Mouse (Mus musculus) forebrain, embryonic 13.5 days (tissue): ENCODE results near the gene Abcg8. TPM values are rescaled to one million over a fixed set of nuclear protein-coding genes. Genes with fewer than 3 reads are reported as not detected.

ENCODE experiments used
- ATAC-seq: fragments of 200-750 bp; cut with Nextera tagmentation; 2 replicates; pipeline ENCODE4 v1.8.0; 2017
- H3K27ac ChIP-seq: fragments of 300-500 bp; sonication (generic); 2 replicates; pipeline ENCODE4 v1.5.1; 2015; ENCODE audit warnings: inconsistent platforms, mild to moderate bottlenecking, moderate library complexity
- H3K27me3 ChIP-seq: fragments of 300-500 bp; sonication (generic); 2 replicates; pipeline ENCODE4 v1.6.1; 2015; ENCODE audit warnings: mild to moderate bottlenecking, inconsistent platforms
- H3K36me3 ChIP-seq: fragments of 300-500 bp; sonication (generic); 2 replicates; pipeline ENCODE4 v1.6.1; 2015; ENCODE audit warnings: mild to moderate bottlenecking, inconsistent platforms; ENCODE audit not compliant: poor library complexity, severe bottlenecking
- H3K4me1 ChIP-seq: fragments of 300-500 bp; sonication (generic); 2 replicates; pipeline ENCODE4 v1.6.1; 2015; ENCODE audit warnings: inconsistent platforms
- H3K4me2 ChIP-seq: fragments of 300-500 bp; sonication (generic); 2 replicates; pipeline ENCODE4 v1.6.1; 2015; ENCODE audit warnings: inconsistent platforms, mild to moderate bottlenecking, moderate library complexity
- H3K4me3 ChIP-seq: fragments of 300-500 bp; sonication (generic); 2 replicates; pipeline ENCODE4 v1.5.1; 2015; ENCODE audit warnings: mild to moderate bottlenecking, inconsistent platforms
- H3K9ac ChIP-seq: fragments of 300-500 bp; sonication (generic); 2 replicates; pipeline ENCODE4 v1.6.1; 2015; ENCODE audit warnings: mild to moderate bottlenecking, inconsistent platforms
- H3K9me3 ChIP-seq: fragments of 300-500 bp; sonication (generic); replicated peaks from 2 replicates; pipeline ENCODE4 v1.6.1; 2016; ENCODE audit warnings: inconsistent platforms
- WGBS: fragments of 180-500 bp; shearing (Covaris S2); methylation state at CpG from one replicate; pipeline ENCODE4 v1.1.7; 2015; 5-methylcytosine and 5-hydroxymethylcytosine counted together
- polyA plus RNA-seq: library from polyadenylated mRNA; unstranded; fragments of >200 nt; fragmentation: Nextera tagmentation; extraction: Ambion mirVana; gene quantifications from 2 replicates; pipeline ENCODE4 v1.2.1, GENCODE M21; 2015

Gene Abcg8
- polyA plus RNA-seq, 1 experiment from 2014 or later, result 0.09 TPM

GRCm38 (mm10) chr17:84645119-84645518 lies 31.0 kb upstream of the Abcg8 start:
- Histone ChIP-seq H3K4me1 (peaks cover 20% of the 10 kb centered on the region), H3K27ac (no peak overlapping the region), H3K9ac (no peak overlapping the region), H3K9me3 (no peaks in the 10 kb centered on the region), H3K27me3 (no peaks in the 10 kb centered on the region), H3K4me3 (no peak overlapping the region), H3K36me3 (no peaks in the 10 kb centered on the region), H3K4me2 (no peak overlapping the region)
- 14% methylated on average over 9 of the region's 9 CpGs for WGBS
- no peak for ATAC-seq

DNA sequence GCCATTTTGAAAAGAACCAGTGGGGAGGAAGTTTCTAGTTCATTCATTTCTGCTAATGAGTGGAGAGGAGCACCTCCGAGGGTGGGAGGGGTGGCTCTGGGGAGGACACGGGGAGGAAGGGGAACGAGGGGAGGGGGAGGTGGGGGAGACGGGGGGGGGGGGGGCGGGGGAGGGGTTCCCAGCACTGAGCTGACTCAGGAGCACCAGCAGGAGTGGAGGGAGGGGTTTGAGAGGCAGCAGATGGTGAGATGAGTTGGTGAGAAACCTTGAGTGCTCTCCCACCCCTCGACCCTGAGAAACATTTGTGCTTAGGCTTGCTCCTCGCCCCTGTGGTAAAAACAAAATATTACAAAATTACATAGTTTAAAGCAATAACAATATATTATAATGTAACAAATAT lies 30.2 kb upstream of the Abcg8 start:
- Histone ChIP-seq H3K4me3 (no peak overlapping the region), H3K9ac (no peak overlapping the region), H3K9me3 (no peaks in the 10 kb centered on the region), H3K4me1 (peaks cover 20% of the 10 kb centered on the region), H3K27me3 (no peaks in the 10 kb centered on the region), H3K4me2 (no peak overlapping the region), H3K27ac (no peak overlapping the region), H3K36me3 (no peaks in the 10 kb centered on the region)
- no peak for ATAC-seq
- WGBS, result 25% methylated on average over 3 of the region's 7 CpGs

DNA sequence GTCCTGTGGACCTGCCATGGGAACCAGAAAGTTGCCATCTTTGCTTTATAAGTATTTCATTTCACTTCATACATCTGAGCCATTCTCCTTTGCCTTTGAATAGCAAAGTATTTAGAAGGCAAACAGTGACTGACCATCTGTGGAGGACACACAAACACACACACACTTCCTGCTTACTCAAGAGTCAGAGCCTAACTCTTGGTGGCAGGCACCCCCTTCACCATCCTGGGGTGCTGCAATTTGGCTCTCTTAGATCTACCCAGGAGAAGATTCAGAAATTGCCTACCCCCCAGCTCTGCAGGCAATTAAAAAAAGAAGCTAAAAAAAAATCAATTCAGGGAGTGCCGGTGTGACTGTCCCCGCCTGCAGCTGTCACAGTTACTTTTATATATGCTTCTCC lies 29.6 kb upstream of the Abcg8 start:
- H3K27me3 ChIP-seq, result no peaks in the 10 kb centered on the region
- H3K4me1 ChIP-seq, result peaks cover 20% of the 10 kb centered on the region
- 53% methylated on average over 2 of the region's 2 CpGs for WGBS
- no peak for ATAC-seq
- no peak overlapping the region for H3K9ac ChIP-seq
- no peaks in the 10 kb centered on the region for H3K9me3 ChIP-seq
- no peak overlapping the region for H3K27ac ChIP-seq
- no peak overlapping the region for H3K4me2 ChIP-seq
- H3K4me3 ChIP-seq, result no peak overlapping the region
- H3K36me3 ChIP-seq, result peaks cover 2% of the 10 kb centered on the region; the same call in 1 of the 2 replicates

DNA sequence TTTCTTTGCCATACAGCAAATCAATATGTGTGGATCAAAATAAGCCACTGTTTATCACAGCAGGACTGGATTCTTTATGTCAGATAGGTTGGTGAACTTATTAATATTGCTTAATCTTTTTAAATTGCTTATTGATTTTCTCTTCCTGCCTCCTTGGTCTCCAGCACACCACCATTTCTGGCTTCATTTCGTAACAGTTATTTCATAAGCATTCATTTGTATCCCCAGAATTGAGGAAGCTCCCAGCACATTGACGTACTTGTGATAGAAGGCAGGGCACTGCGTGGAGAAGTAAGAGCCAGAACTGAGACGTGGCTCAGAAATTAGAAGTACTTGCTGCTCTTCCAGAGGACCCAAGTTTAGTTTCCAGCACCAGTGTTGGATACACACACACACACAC lies 28.5 kb upstream of the Abcg8 start:
- Histone ChIP-seq H3K27ac (no peak overlapping the region), H3K36me3 (peaks cover 9% of the 10 kb centered on the region; the same call in 1 of the 2 replicates), H3K9ac (no peak overlapping the region), H3K9me3 (no peaks in the 10 kb centered on the region), H3K4me2 (no peak overlapping the region), H3K27me3 (no peaks in the 10 kb centered on the region), H3K4me3 (no peak overlapping the region), H3K4me1 (peaks cover 20% of the 10 kb centered on the region)
- 90% methylated on average over 4 of the region's 4 CpGs for WGBS
- ATAC-seq, result no peak

DNA sequence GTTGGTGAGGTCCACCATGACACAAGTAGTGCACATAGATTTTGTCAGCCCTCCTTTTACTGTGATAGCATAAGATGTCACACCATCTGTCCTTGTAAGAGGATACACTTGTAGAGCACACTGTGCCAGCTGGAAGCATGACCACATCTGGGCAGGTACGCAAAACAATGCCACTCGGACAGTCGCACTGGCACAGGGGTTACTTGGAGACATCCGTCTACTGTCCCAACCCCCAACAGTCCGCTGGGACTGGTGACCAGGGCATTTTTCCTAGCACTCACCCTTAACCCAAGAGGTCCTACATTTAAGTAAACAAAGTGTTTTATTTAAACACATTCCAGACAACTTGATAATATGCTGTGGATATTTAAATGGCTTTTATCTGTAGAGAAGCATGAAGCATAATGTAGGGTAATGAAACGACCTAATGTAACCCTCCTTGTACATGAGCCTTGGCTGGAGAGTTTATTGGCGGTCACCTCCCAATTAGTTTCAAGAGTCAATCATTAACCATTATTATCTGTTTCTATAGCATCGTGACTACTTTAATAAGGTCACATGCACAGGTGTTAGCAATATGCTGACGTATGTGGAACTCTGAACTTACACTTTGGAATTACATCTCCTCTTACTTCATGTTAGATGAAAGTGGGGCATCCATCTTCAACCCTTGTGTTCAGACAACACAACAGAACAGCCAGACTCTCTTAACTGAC lies 25.6 kb upstream of the Abcg8 start:
- no peak overlapping the region for H3K9ac ChIP-seq
- no peak overlapping the region for H3K4me2 ChIP-seq
- peaks cover 9% of the 10 kb centered on the region; the same call in 1 of the 2 replicates for H3K36me3 ChIP-seq
- no peak overlapping the region for H3K27ac ChIP-seq
- 91% methylated on average over 9 of the region's 9 CpGs for WGBS
- no peak overlapping the region for H3K4me3 ChIP-seq
- H3K9me3 ChIP-seq, result no peaks in the 10 kb centered on the region
- no peak for ATAC-seq
- H3K27me3 ChIP-seq, result no peaks in the 10 kb centered on the region
- peaks cover 11% of the 10 kb centered on the region for H3K4me1 ChIP-seq

- no peak overlapping the region for H3K4me3 ChIP-seq
- H3K36me3 ChIP-seq, result peaks cover 9% of the 10 kb centered on the region; the same call in 1 of the 2 replicates
- H3K9ac ChIP-seq, result no peak overlapping the region
- H3K9me3 ChIP-seq, result no peaks in the 10 kb centered on the region
- H3K4me1 ChIP-seq, result 0 out of 2 replicates have a peak, but pooled peaks cover 6% of the 10 kb centered on the region
- H3K27ac ChIP-seq, result no peak overlapping the region
- no peak overlapping the region for H3K4me2 ChIP-seq
- no peaks in the 10 kb centered on the region for H3K27me3 ChIP-seq
- no peak for ATAC-seq
- 95% methylated on average over 9 of the region's 9 CpGs for WGBS
Observed at GRCm38 (mm10) chr17:84653544-84653943, 22.6 kb upstream of the Abcg8 start.

DNA sequence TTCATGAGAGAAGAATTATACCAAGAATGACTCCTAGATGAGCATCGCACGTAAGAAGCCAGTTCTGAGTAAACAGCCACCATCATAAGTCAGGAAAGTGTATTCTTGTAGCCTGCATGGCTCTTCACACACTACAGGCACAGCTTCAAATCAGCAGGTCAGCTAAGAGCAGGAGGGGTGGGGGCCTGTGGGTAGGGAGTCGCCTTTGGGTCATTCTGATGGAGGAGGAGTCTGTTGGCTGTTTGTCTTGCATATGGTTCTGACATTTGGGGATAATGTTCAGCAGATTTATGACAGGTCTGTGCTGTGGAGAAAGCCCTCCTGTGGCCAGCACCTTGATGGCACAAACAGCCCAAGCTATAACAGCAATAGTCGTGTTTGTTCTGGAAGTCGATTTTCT lies 19.9 kb upstream of the Abcg8 start:
- no peak overlapping the region; the same call in 1 of the 2 replicates for H3K9ac ChIP-seq
- H3K4me2 ChIP-seq, result no peak overlapping the region
- H3K9me3 ChIP-seq, result no peaks in the 10 kb centered on the region
- H3K4me1 ChIP-seq, result 0 out of 2 replicates have a peak, but pooled peaks cover 6% of the 10 kb centered on the region
- H3K36me3 ChIP-seq, result peaks cover 9% of the 10 kb centered on the region; the same call in 1 of the 2 replicates
- H3K27ac ChIP-seq, result 0 out of 2 replicates have a peak overlapping the region, but pooled peaks have one; percentile 10
- no peaks in the 10 kb centered on the region for H3K27me3 ChIP-seq
- no peak overlapping the region for H3K4me3 ChIP-seq
- WGBS, result 73% methylated on average over 5 of the region's 5 CpGs
- ATAC-seq, result no peak

DNA sequence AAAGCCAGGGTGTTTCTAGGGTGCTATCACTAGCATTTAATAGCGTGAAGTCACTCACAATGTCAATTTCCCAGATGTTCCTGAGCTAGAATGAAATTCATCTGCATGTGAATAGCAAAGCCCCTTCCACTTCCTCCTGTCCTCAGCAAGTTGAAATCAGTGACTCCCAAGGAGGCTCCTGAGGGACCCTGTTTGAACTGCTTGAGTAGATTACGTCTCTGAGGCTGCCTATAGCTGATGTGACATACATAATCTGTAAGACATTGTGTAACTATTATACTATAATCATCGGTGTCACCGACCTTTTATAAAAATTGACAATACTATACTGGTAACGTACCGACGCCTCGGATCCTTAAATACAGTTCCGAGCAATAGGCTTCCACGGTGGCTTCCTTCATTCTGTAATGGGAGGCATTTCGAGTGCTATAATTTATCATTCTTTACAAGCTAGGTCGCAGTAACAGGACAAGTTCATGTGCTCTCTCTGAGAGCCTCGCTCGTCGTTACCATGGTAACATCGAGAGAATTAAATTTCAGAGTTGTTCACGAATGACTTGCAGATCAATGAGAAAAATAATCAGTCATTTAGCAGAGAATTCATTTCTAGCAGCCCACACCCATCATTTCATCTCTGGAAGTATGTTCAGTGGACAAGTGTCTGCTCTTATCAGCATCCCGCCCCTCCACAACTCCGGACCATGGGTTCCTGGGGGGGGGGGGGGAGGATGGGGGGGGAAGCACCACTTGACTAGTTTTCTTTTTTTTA lies 19.3 kb upstream of the Abcg8 start:
- Histone ChIP-seq H3K4me2 (no peak overlapping the region), H3K27ac (peak overlapping the region; percentile 10; the same call in 1 of the 2 replicates), H3K27me3 (no peaks in the 10 kb centered on the region), H3K4me3 (no peak overlapping the region), H3K36me3 (0 out of 2 replicates have a peak, but pooled peaks cover 4% of the 10 kb centered on the region), H3K9me3 (no peaks in the 10 kb centered on the region), H3K9ac (no peak overlapping the region), H3K4me1 (0 out of 2 replicates have a peak, but pooled peaks cover 6% of the 10 kb centered on the region)
- 71% methylated on average over 18 of the region's 19 CpGs for WGBS
- peak; percentile 57; the same call in 1 of the 2 replicates for ATAC-seq

DNA sequence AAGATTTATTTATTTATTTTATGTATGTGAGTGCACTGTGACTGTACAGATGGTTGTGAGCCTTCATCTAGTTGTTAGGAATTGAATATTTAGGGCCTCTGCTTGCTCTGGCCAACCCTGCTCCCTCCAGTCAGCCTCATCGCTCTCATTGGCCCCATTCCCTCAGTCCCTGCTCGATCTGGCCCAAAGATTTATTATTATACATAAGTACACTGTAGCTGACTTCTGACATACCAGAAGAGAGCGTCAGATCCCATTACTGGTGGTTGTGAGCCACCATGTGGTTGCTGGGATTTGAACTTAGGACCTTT lies 18.7 kb upstream of the Abcg8 start:
- no peaks in the 10 kb centered on the region for H3K27me3 ChIP-seq
- H3K27ac ChIP-seq, result no peak overlapping the region
- no peak overlapping the region for H3K4me3 ChIP-seq
- H3K9ac ChIP-seq, result no peak overlapping the region
- no peaks in the 10 kb centered on the region for H3K36me3 ChIP-seq
- 0 out of 2 replicates have a peak, but pooled peaks cover 6% of the 10 kb centered on the region for H3K4me1 ChIP-seq
- WGBS, result 95% methylated on average over 3 of the region's 3 CpGs
- no peaks in the 10 kb centered on the region for H3K9me3 ChIP-seq
- no peak for ATAC-seq
- no peak overlapping the region for H3K4me2 ChIP-seq

- H3K9me3 ChIP-seq, result no peaks in the 10 kb centered on the region
- no peak overlapping the region for H3K4me3 ChIP-seq
- no peak for ATAC-seq
- H3K4me2 ChIP-seq, result no peak overlapping the region
- H3K9ac ChIP-seq, result no peak overlapping the region
- no peak overlapping the region for H3K27ac ChIP-seq
- H3K36me3 ChIP-seq, result no peaks in the 10 kb centered on the region
- H3K27me3 ChIP-seq, result no peaks in the 10 kb centered on the region
- WGBS, result 86% methylated on average over 7 of the region's 7 CpGs
- H3K4me1 ChIP-seq, result 0 out of 2 replicates have a peak, but pooled peaks cover 6% of the 10 kb centered on the region
Observed at GRCm38 (mm10) chr17:84657782-84658181, 18.3 kb upstream of the Abcg8 start.

- H3K9ac ChIP-seq, result no peak overlapping the region
- no peak for ATAC-seq
- WGBS, result 52% methylated on average over 5 of the region's 5 CpGs
- H3K36me3 ChIP-seq, result no peaks in the 10 kb centered on the region
- H3K27me3 ChIP-seq, result no peaks in the 10 kb centered on the region
- H3K4me1 ChIP-seq, result 0 out of 2 replicates have a peak, but pooled peaks cover 6% of the 10 kb centered on the region
- H3K4me2 ChIP-seq, result no peak overlapping the region
- H3K4me3 ChIP-seq, result no peak overlapping the region
- H3K27ac ChIP-seq, result no peak overlapping the region
- H3K9me3 ChIP-seq, result no peaks in the 10 kb centered on the region
Observed at GRCm38 (mm10) chr17:84658195-84658594, 17.9 kb upstream of the Abcg8 start.

GRCm38 (mm10) chr17:84658951-84659350 lies 17.2 kb upstream of the Abcg8 start:
- Histone ChIP-seq H3K4me2 (no peak overlapping the region), H3K9me3 (no peaks in the 10 kb centered on the region), H3K4me3 (no peak overlapping the region), H3K4me1 (0 out of 2 replicates have a peak, but pooled peaks cover 6% of the 10 kb centered on the region), H3K9ac (no peak overlapping the region), H3K36me3 (no peaks in the 10 kb centered on the region), H3K27ac (no peak overlapping the region), H3K27me3 (no peaks in the 10 kb centered on the region)
- WGBS, result 83% methylated on average over 8 of the region's 8 CpGs
- ATAC-seq, result no peak
